Mouse (Mus musculus) liver, embryonic 14.5 days (tissue): ENCODE measurements at regions not wholly inside any gene's neighbourhood (a gene's known extent, or its start where the extent isn't known, plus 50 kb on each side); places are given as distances from the start of the nearest gene placed in this dataset.

ENCODE experiments used
- ATAC-seq: fragments of 200-750 bp; cut with Nextera tagmentation; 2 replicates; pipeline ENCODE4 v1.8.0; 2017; ENCODE audit warnings: moderate number of reproducible peaks, mild to moderate bottlenecking, moderate library complexity; ENCODE audit not compliant: insufficient read depth
- DNase-seq, 3 experiments: peaks; one replicate each; pipeline ENCODE4 v3.0.0-alpha.2; 2012 to 2013; ENCODE audit warnings: low read depth in 3 of 3, low spot score in 3 of 3
- H3K27ac ChIP-seq: fragments of 300-500 bp; sonication (generic); 2 replicates; pipeline ENCODE4 v1.5.1; 2014; ENCODE audit warnings: moderate library complexity, mild to moderate bottlenecking, control low read depth, inconsistent platforms
- H3K27me3 ChIP-seq: fragments of 300-500 bp; sonication (generic); 2 replicates; pipeline ENCODE4 v1.6.1; 2014; ENCODE audit warnings: mild to moderate bottlenecking, low read length, moderate library complexity; ENCODE audit not compliant: control insufficient read depth, insufficient read depth
- H3K36me3 ChIP-seq: fragments of 300-500 bp; sonication (generic); replicated peaks from 2 replicates; pipeline ENCODE4 v1.6.1; 2014; ENCODE audit warnings: low read depth; ENCODE audit not compliant: control insufficient read depth, insufficient read depth
- H3K4me1 ChIP-seq, 2 experiments: fragments of 200-500 bp in 1 of 2; fragments of 300-500 bp in 1 of 2; sonication (generic) in 1 of 2; replicated peaks; 2 replicates each; pipeline ENCODE4 v1.6.1; 2012 to 2014; ENCODE audit warnings: antibody characterized with exemption in 1 of 2, inconsistent platforms in 1 of 2, low read length in 1 of 2; ENCODE audit not compliant: control insufficient read depth in 2 of 2, insufficient read depth in 2 of 2
- H3K4me2 ChIP-seq: fragments of 300-500 bp; sonication (generic); 2 replicates; pipeline ENCODE4 v1.6.1; 2014; ENCODE audit warnings: low read depth, mild to moderate bottlenecking, control low read depth, moderate library complexity
- H3K4me3 ChIP-seq, 2 experiments: fragments of 200-500 bp in 1 of 2; fragments of 300-500 bp in 1 of 2; sonication (generic) in 1 of 2; 2 replicates each; pipeline ENCODE4 v1.5.1; 2012 to 2014; ENCODE audit warnings: low read depth in 2 of 2, low read length in 2 of 2, mild to moderate bottlenecking in 2 of 2, control low read depth in 1 of 2, inconsistent platforms in 1 of 2, moderate library complexity in 1 of 2; ENCODE audit not compliant: insufficient read depth in 1 of 2
- H3K9ac ChIP-seq: fragments of 300-500 bp; sonication (generic); replicated peaks from 2 replicates; pipeline ENCODE4 v1.6.1; 2014; ENCODE audit warnings: mild to moderate bottlenecking, control low read depth, moderate library complexity
- H3K9me3 ChIP-seq: fragments of 300-500 bp; sonication (generic); 2 replicates; pipeline ENCODE4 v1.6.1; 2016; ENCODE audit warnings: low read length, mixed read lengths; ENCODE audit not compliant: control insufficient read depth
- CTCF ChIP-seq: IDR thresholded peaks from 2 replicates; pipeline ENCODE4 v1.5.1; 2016; ENCODE audit warnings: antibody characterized with exemption, low read depth, control low read depth
- EP300 ChIP-seq: IDR thresholded peaks from 2 replicates; pipeline ENCODE4 v1.6.1; 2016; ENCODE audit warnings: antibody characterized with exemption, low read depth
- WGBS: fragments of 180-500 bp; shearing (Covaris S2); extraction: QIAGEN DNeasy Blood & Tissue Kit; methylation state at CpG from one replicate; pipeline ENCODE4 v1.1.7; 2014; ENCODE audit not compliant: insufficient replicate concordance; 5-methylcytosine and 5-hydroxymethylcytosine counted together

- H3K27me3 ChIP-seq = no peaks in the 10 kb centered on the region
- no peak overlapping the region for H3K9ac ChIP-seq
- H3K27ac ChIP-seq = no peak overlapping the region
- no peaks in the 10 kb centered on the region for H3K9me3 ChIP-seq
- WGBS = 33% methylated on average over 5 of the region's 5 CpGs
- DNase-seq (no peak), ATAC-seq (no peak)
- TF ChIP-seq CTCF = no peak
- TF ChIP-seq EP300 = no peak
- H3K4me1 ChIP-seq = no peaks in the 10 kb centered on the region
- no peak overlapping the region for H3K4me3 ChIP-seq
- no peak overlapping the region for H3K4me2 ChIP-seq
- no peaks in the 10 kb centered on the region for H3K36me3 ChIP-seq
Measured at GRCm38 (mm10) chr17:4576883-4577282, 417.2 kb upstream of the Arid1b start.

GRCm38 (mm10) chr17:4581851-4582250 is 412.3 kb upstream of the Arid1b start:
- Histone ChIP-seq H3K4me1 (no peaks in the 10 kb centered on the region), H3K27me3 (no peaks in the 10 kb centered on the region), H3K4me2 (no peak overlapping the region), H3K4me3 (no peak overlapping the region), H3K9ac (no peak overlapping the region), H3K36me3 (no peaks in the 10 kb centered on the region), H3K27ac (no peak overlapping the region), H3K9me3 (no peaks in the 10 kb centered on the region)
- DNase-seq (no peak), ATAC-seq (no peak)
- 54% methylated on average over 11 of the region's 11 CpGs for WGBS
- TF ChIP-seq CTCF = no peak
- no peak for TF ChIP-seq EP300

DNA sequence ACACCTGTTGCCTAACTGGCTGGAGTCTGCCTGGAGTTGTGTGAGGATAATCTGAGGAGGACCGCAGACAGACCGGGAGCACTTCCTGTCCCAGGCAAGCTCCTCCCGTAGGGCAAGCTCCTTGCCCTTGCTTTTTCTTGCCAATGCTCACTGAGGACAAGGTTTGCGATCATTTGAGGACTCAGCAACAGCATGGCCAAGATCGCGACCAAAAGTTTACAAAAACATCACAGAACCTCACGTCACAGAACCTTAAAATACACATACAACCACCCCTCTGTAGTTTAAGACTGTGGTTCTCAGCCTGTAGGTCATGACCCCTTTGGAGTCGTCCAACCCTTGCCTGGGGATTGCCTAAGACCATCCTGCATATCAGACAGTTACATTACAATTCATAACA is 383.7 kb upstream of the Arid1b start:
- Histone ChIP-seq H3K9me3 (no peaks in the 10 kb centered on the region), H3K27ac (no peak overlapping the region), H3K4me3 (no peak overlapping the region), H3K36me3 (no peaks in the 10 kb centered on the region), H3K4me1 (no peaks in the 10 kb centered on the region), H3K9ac (no peak overlapping the region), H3K27me3 (no peaks in the 10 kb centered on the region), H3K4me2 (no peak overlapping the region)
- ATAC-seq = no peak
- TF ChIP-seq CTCF (no peak), EP300 (no peak)
- 53% methylated on average over 8 of the region's 8 CpGs for WGBS
- no peak for DNase-seq

DNA sequence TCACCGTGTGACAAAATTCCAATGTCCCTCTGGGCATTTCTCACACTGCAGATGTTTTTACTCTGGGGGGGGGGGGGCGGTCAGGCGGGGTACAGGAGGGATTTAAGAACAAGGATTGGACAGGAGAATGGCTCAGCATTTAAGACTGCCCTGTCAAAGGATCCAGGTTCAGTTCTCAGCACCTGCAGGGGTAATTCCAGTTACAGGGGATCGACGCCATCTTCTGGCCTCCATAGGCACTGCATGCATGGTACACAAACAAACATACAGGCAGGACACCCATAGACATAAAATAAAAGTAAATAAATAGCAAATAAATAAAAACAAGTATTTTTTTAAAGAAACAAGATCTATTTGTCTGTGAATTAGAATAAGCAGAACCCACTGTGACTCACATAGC is 383.1 kb upstream of the Arid1b start:
- DNase-seq (no peak), ATAC-seq (no peak)
- no peak for TF ChIP-seq EP300
- TF ChIP-seq CTCF = peak; percentile 47
- no peaks in the 10 kb centered on the region for H3K4me1 ChIP-seq
- H3K27me3 ChIP-seq = no peaks in the 10 kb centered on the region
- H3K9ac ChIP-seq = no peak overlapping the region
- no peaks in the 10 kb centered on the region for H3K9me3 ChIP-seq
- no peak overlapping the region for H3K4me2 ChIP-seq
- no peaks in the 10 kb centered on the region for H3K36me3 ChIP-seq
- no peak overlapping the region for H3K4me3 ChIP-seq
- WGBS = 66% methylated on average over 5 of the region's 5 CpGs
- no peak overlapping the region for H3K27ac ChIP-seq

GRCm38 (mm10) chr17:4611711-4612110 is 382.4 kb upstream of the Arid1b start:
- Histone ChIP-seq H3K4me1 (no peaks in the 10 kb centered on the region), H3K9ac (no peak overlapping the region), H3K9me3 (no peaks in the 10 kb centered on the region), H3K27ac (no peak overlapping the region), H3K27me3 (no peaks in the 10 kb centered on the region), H3K4me3 (no peak overlapping the region), H3K4me2 (no peak overlapping the region), H3K36me3 (no peaks in the 10 kb centered on the region)
- no peak for DNase-seq
- no peak for ATAC-seq
- TF ChIP-seq EP300 = no peak
- TF ChIP-seq CTCF = no peak
- WGBS = 57% methylated on average over 2 of the region's 2 CpGs
